Mouse (Mus musculus): ENCODE results near the gene Gga1. TPM values are rescaled to one million over a fixed set of nuclear protein-coding genes. Genes with fewer than 3 reads are reported as not detected.

The Gga1 gene
- polyA plus RNA-seq, 1 experiment from 2014 or later: 25.7 TPM

DNA sequence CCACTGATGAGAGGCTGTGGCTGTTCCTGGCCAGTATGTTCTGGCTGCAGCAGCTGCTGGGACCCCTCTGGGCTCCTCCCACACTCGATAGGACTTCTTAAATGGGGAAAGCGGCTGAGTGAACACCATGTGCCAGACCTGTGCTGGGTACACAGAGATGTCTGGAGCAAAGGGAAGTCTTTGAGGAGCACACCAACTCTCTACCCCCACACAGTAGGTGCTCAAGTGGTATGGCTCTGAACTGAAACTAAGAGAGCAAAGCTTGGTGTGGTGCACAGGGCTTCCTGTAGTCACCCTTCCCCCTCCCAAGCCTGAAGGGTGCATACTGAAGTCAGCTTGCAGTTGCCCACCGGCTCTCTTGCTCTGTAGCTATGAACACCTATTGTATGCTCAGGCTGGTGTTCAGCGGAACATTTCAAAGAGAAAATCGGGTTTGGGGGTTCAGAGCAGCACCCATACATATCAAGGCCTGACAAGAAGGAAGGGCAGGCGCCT lies 21.6 kb downstream of the Gga1 start:
- Histone ChIP-seq H3K27me3 (ENCODE audit: control insufficient read depth, insufficient read depth, low read length) (peaks cover 9% of the 10 kb centered on the region), H3K27ac (ENCODE audit: low read depth, low read length) (no peak overlapping the region), H3K4me1 (ENCODE audit: control insufficient read depth, insufficient read depth, low read length) (peaks cover 17% of the 10 kb centered on the region), H3K9me3 (ENCODE audit: control insufficient read depth, low read length) (no peaks in the 10 kb centered on the region), H3K4me3 (ENCODE audit: low read depth, low read length) (no peak overlapping the region), H3K36me3 (ENCODE audit: control insufficient read depth, insufficient read depth, low read length) (no peaks in the 10 kb centered on the region), H3K9ac (ENCODE audit: low read length) (no peak overlapping the region), H3K4me2 (no peak overlapping the region)
- 56% methylated on average over 6 of the region's 6 CpGs for WGBS
- ATAC-seq (ENCODE audit: low FRiP score) (no peak), DNase-seq (ENCODE audit: low spot score, missing footprints) (no peak)

DNA sequence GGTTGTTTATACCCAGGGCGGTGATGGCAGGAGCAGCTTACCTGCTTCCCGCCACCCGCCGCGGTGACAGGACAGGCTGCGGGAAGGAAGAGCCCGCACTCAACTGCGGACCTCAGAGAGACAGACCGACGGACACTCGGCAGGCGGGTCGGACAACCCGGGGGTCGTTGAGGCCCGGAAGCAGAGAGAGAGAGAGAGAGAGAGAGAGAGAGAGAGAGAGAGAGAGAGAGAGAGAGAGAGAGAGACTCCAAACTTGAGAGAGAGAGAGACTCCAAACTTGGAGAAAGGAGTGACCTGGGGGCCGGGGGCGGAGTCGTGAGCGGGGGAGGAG lies 22.4 kb downstream of the Gga1 start, which contains the start of gene Gm49510:
Gene Gm49510 (plus strand): TSS at position 259 of the 331 bp plus-strand sequence.
- H3K4me1 ChIP-seq (ENCODE audit: control insufficient read depth, insufficient read depth, low read length): peaks cover 17% of the 10 kb centered on the region
- WGBS: under 1% methylated on average over 20 of the region's 20 CpGs

DNA sequence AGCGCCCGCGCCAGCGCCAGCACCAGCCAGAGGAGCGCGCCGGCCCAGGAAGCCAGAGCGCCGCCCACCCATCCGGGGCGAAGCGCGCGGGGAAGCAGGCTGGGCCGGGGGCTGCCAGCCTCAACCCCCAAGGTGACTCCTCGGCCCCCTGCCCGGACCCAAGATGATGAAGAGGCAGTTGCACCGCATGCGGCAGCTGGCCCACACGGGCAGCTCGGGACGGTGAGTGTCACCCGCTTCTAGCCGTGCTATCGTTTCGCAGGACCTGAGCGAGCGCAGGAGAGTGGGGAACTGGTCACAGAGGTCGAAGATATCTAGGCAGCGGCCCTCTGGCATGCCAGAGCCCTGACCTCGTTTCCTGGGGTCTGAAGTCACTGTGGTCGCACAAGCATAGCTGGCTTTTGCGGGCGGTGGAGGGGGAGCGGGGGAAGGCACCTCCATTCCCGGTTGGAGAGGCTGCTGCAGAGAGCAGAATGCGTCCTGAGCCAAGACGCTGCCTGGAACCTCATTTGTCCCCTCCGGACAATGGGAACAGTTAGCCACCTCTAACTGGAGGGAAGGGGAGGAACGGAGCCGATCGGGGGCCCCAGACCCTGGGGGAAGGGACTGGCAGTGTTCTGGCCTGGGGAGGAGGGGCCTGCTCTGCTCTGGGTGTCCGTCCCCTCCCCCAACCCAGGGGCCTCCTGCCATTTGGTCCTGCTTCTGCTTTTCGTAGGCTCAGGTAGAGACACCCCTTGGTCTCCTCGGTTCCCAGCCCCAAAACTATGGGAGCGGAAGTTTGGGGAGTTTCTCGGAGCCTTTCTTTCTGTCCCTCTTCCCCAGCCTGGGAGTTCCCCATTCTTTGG lies 23.0 kb downstream of the Gga1 start, which contains the start of gene Sh3bp1:
Gene Sh3bp1 (plus strand): TSS at position 29 of the 845 bp plus-strand sequence.
- peak within 1 kb of the TSS; percentile 50 for H3K9ac ChIP-seq (ENCODE audit: low read length)
- H3K4me2 ChIP-seq: peak within 1 kb of the TSS; percentile 76
- under 1% methylated on average over 47 of the region's 47 CpGs for WGBS
- H3K9me3 ChIP-seq (ENCODE audit: control insufficient read depth, low read length): no peaks in the 10 kb centered on the region
- H3K27me3 ChIP-seq (ENCODE audit: control insufficient read depth, insufficient read depth, low read length): peaks cover 9% of the 10 kb centered on the region
- peaks cover 17% of the 10 kb centered on the region for H3K4me1 ChIP-seq (ENCODE audit: control insufficient read depth, insufficient read depth, low read length)
- H3K4me3 ChIP-seq (ENCODE audit: low read depth, low read length): peak within 1 kb of the TSS; percentile 38
- DNase-seq (ENCODE audit: low spot score, missing footprints) (peak; percentile 95), ATAC-seq (ENCODE audit: low FRiP score) (peak; percentile 20; the same call in 1 of the 2 replicates)
- H3K27ac ChIP-seq (ENCODE audit: low read depth, low read length): no peak within 1 kb of the TSS
- H3K36me3 ChIP-seq (ENCODE audit: control insufficient read depth, insufficient read depth, low read length): no peaks in the 10 kb centered on the region

More for the DNA sequence above, 22.4 kb downstream of the Gga1 start, which contains the start of gene Gm49510:
- H3K4me2 ChIP-seq: peak within 1 kb of the TSS; percentile 76
- H3K27ac ChIP-seq (ENCODE audit: low read depth, low read length): no peak within 1 kb of the TSS
- DNase-seq (ENCODE audit: low spot score, missing footprints) (peak; percentile 88), ATAC-seq (ENCODE audit: low FRiP score) (no peak)
- H3K36me3 ChIP-seq (ENCODE audit: control insufficient read depth, insufficient read depth, low read length): no peaks in the 10 kb centered on the region
- H3K9ac ChIP-seq (ENCODE audit: low read length): peak within 1 kb of the TSS; percentile 50
- no peaks in the 10 kb centered on the region for H3K9me3 ChIP-seq (ENCODE audit: control insufficient read depth, low read length)
- peak within 1 kb of the TSS; percentile 38 for H3K4me3 ChIP-seq (ENCODE audit: low read depth, low read length)
- H3K27me3 ChIP-seq (ENCODE audit: control insufficient read depth, insufficient read depth, low read length): peaks cover 9% of the 10 kb centered on the region

DNA sequence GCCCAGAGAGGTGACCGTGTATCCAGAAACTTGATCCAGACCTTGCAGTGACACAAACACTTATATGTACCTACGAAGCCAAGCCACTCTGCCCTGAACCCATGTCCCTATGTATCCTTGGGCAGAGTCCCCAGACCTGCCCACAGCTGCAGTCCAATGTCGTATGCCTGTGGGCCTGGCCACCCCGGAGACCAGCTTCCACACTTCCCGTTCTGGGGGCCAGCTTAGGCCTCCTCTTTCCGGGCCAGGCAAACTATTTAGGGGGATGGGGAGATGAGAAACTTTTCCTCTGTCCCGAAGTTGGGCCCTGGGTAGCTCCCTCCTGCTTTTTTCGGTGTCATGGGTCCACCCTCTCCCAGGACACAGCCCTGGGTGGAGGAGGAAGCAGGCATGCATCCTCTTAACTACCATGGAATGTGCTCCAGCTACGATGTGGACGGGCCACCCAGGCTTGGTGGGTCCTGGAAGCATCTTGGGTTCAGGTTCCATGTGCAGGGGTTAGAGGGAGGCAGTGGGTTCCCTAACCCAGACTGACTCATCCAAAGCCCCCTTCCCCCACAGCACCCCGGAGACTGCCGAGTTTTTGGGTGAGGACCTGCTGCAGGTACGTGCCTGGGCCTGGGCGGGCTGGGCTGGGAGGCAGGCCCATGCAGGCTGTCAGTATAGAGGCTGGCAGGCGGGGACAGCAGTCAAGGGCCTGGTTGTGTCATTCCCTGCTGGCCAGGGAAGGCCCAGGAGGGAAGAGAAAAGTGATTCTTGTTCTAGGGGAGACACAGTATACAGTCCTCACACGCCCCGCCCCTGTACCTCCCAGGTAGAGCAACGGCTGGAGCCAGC lies 23.8 kb downstream of the Gga1 start:
- H3K4me1 ChIP-seq (ENCODE audit: control insufficient read depth, insufficient read depth, low read length): peaks cover 17% of the 10 kb centered on the region
- peak overlapping the region; percentile 76 for H3K4me2 ChIP-seq
- H3K9me3 ChIP-seq (ENCODE audit: control insufficient read depth, low read length): no peaks in the 10 kb centered on the region
- peak overlapping the region; percentile 50 for H3K9ac ChIP-seq (ENCODE audit: low read length)
- H3K27me3 ChIP-seq (ENCODE audit: control insufficient read depth, insufficient read depth, low read length): peaks cover 9% of the 10 kb centered on the region
- peak overlapping the region; percentile 38 for H3K4me3 ChIP-seq (ENCODE audit: low read depth, low read length)
- no peak overlapping the region for H3K27ac ChIP-seq (ENCODE audit: low read depth, low read length)
- H3K36me3 ChIP-seq (ENCODE audit: control insufficient read depth, insufficient read depth, low read length): no peaks in the 10 kb centered on the region
- ATAC-seq (ENCODE audit: low FRiP score): 0 out of 2 replicates have a peak, but pooled peaks have one; percentile 6
- DNase-seq (ENCODE audit: low spot score, missing footprints): no peak
- WGBS: 15% methylated on average over 18 of the region's 18 CpGs

DNA sequence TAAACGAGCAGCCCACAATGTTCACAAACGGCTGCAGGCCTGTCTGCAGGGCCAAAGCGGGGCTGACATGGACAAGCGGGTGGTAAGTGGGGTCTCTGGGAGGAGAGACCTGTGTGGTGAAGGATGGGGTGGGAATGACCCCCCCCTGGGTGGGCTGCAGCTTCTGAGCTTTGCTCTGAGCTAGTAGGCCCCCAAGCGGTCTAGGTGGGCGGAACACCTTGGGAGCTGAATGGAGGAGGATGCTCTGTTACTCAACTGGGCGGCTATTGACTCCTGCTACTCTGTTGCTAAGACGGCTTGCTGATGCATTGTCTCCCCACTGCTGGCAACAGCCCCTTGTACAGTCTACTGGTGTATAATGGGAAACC lies 24.4 kb downstream of the Gga1 start:
- DNase-seq (ENCODE audit: low spot score, missing footprints) (no peak), ATAC-seq (ENCODE audit: low FRiP score) (0 out of 2 replicates have a peak, but pooled peaks have one; percentile 7)
- Histone ChIP-seq H3K27ac (ENCODE audit: low read depth, low read length) (no peak overlapping the region), H3K4me2 (no peak overlapping the region), H3K36me3 (ENCODE audit: control insufficient read depth, insufficient read depth, low read length) (no peaks in the 10 kb centered on the region), H3K9me3 (ENCODE audit: control insufficient read depth, low read length) (no peaks in the 10 kb centered on the region), H3K4me1 (ENCODE audit: control insufficient read depth, insufficient read depth, low read length) (peaks cover 17% of the 10 kb centered on the region), H3K27me3 (ENCODE audit: control insufficient read depth, insufficient read depth, low read length) (peaks cover 9% of the 10 kb centered on the region), H3K9ac (ENCODE audit: low read length) (peak overlapping the region; percentile 14; the same call in 1 of the 2 replicates), H3K4me3 (ENCODE audit: low read depth, low read length) (no peak overlapping the region)
- 47% methylated on average over 8 of the region's 8 CpGs for WGBS

DNA sequence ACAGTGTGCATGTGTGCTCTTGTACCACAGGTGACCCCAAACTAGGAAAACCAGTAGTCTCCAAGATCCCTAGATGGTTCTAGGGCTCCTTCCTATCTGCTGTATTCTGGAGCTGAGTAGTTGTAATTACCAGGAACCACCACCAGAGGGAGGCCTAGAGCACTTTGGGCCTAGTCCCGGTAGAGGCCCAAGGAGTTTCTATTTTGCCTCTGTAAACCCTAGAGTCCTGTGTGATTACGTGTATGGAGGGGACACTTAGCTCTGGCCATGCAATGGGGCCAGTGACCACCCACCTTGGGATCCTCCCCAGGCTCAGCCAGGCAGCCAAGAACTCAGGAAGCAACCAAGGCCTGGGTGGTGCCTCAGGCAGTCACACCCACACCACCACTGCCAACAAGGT lies 26.3 kb downstream of the Gga1 start:
- H3K4me3 ChIP-seq (ENCODE audit: low read depth, low read length): no peak overlapping the region
- H3K4me2 ChIP-seq: no peak overlapping the region
- peaks cover 17% of the 10 kb centered on the region for H3K4me1 ChIP-seq (ENCODE audit: control insufficient read depth, insufficient read depth, low read length)
- 19% methylated on average over 2 of the region's 2 CpGs for WGBS
- H3K36me3 ChIP-seq (ENCODE audit: control insufficient read depth, insufficient read depth, low read length): no peaks in the 10 kb centered on the region
- peaks cover 9% of the 10 kb centered on the region for H3K27me3 ChIP-seq (ENCODE audit: control insufficient read depth, insufficient read depth, low read length)
- no peaks in the 10 kb centered on the region for H3K9me3 ChIP-seq (ENCODE audit: control insufficient read depth, low read length)
- DNase-seq (ENCODE audit: low spot score, missing footprints) (peak; percentile 99), ATAC-seq (ENCODE audit: low FRiP score) (peak; percentile 62)
- no peak overlapping the region for H3K27ac ChIP-seq (ENCODE audit: low read depth, low read length)
- no peak overlapping the region for H3K9ac ChIP-seq (ENCODE audit: low read length)

DNA sequence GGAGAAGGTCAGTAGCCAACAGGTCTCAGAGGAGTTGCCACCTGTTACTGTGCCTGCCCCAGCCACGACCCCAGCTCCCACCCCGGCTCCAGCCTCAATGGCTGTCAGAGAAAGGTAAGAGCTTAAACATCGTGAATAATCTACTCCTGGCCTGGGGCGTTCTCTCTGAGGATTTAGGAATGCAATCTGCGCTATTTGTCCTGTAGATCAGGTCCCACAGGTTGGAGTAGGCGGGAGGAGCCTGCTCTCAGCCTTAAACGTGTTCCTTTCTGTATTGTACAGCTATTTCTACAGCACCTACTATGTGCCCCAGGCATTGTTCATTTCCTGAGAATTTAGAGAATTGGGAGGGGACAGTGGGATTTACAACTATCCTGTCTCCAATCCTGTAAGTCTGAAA lies 31.4 kb downstream of the Gga1 start:
- Histone ChIP-seq H3K4me2 (no peak overlapping the region), H3K36me3 (ENCODE audit: control insufficient read depth, insufficient read depth, low read length) (no peaks in the 10 kb centered on the region)
- ATAC-seq (ENCODE audit: low FRiP score): no peak

DNA sequence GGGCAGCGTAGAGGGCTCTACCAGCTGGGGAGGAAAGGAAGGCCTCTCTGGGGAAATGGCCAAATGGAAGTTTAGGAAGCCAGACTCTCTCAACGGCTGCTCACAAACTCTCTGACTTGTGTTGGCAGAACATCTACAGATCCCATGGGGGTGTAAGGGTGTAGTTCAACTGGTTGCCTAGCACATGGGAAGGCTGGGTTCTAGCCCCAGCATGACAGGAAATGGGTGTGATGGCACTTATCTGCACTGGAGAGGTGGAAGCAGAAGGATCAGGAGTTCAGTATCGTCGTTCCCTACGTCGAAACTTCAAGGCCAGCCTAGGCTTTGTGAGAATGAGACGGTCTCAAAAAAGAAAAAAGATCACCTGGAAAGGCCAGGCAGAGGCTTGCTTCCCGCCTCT lies 32.0 kb downstream of the Gga1 start:
- WGBS: 92% methylated on average over 8 of the region's 8 CpGs
- no peak for ATAC-seq (ENCODE audit: low FRiP score)
- no peaks in the 10 kb centered on the region; the same call in 1 of the 2 replicates for H3K4me1 ChIP-seq (ENCODE audit: control insufficient read depth, insufficient read depth, low read length)

More for the DNA sequence above, 31.4 kb downstream of the Gga1 start:
- no peak for DNase-seq (ENCODE audit: low spot score, missing footprints)
- H3K9me3 ChIP-seq (ENCODE audit: control insufficient read depth, low read length): no peaks in the 10 kb centered on the region
- no peak overlapping the region for H3K9ac ChIP-seq (ENCODE audit: low read length)
- H3K4me3 ChIP-seq (ENCODE audit: low read depth, low read length): no peak overlapping the region
- 84% methylated on average over 7 of the region's 7 CpGs for WGBS
- H3K4me1 ChIP-seq (ENCODE audit: control insufficient read depth, insufficient read depth, low read length): no peaks in the 10 kb centered on the region; the same call in 1 of the 2 replicates
- H3K27me3 ChIP-seq (ENCODE audit: control insufficient read depth, insufficient read depth, low read length): no peaks in the 10 kb centered on the region
- H3K27ac ChIP-seq (ENCODE audit: low read depth, low read length): no peak overlapping the region

More for the DNA sequence above, 32.0 kb downstream of the Gga1 start:
- H3K27ac ChIP-seq (ENCODE audit: low read depth, low read length): no peak overlapping the region
- no peak overlapping the region for H3K4me2 ChIP-seq
- no peak overlapping the region for H3K9ac ChIP-seq (ENCODE audit: low read length)
- no peaks in the 10 kb centered on the region for H3K36me3 ChIP-seq (ENCODE audit: control insufficient read depth, insufficient read depth, low read length)
- no peaks in the 10 kb centered on the region for H3K27me3 ChIP-seq (ENCODE audit: control insufficient read depth, insufficient read depth, low read length)
- DNase-seq (ENCODE audit: low spot score, missing footprints): no peak
- no peaks in the 10 kb centered on the region for H3K9me3 ChIP-seq (ENCODE audit: control insufficient read depth, low read length)
- no peak overlapping the region for H3K4me3 ChIP-seq (ENCODE audit: low read depth, low read length)

All from midbrain, embryonic 11.5 days (tissue).